Mouse (Mus musculus): Measurements from ENCODE around the gene Cacng1. TPM values are rescaled to one million over a fixed set of nuclear protein-coding genes. Genes with fewer than 3 reads are reported as not detected.

Gene Cacng1
- total RNA-seq, 1 experiment = 0.22 TPM

DNA sequence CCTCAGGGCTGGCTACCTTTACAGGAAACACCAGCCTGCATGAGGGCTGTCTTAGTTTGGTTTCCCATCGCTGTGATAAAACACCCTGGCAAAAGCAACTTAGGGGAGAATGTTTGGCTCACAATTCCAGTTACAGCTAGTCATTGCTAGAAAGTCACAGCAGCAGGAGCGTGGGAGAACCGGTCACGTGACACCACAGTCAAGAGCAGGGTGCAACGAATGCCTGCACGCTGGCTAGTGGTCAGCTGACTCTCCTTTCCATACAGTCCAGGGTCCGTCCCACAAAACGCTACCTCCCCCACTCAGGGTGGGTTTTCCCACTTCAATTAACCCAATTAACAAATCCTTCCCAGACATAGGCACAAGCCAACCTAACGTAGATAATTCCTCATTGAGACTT, 43.2 kb upstream of the Cacng1 start:
- DNase-seq (ENCODE audit: low read depth, low spot score) = no peak
- H3K9ac ChIP-seq (ENCODE audit: insufficient read depth, low read depth, low read length, poor library complexity, severe bottlenecking) = no peak overlapping the region
- no peaks in the 10 kb centered on the region for H3K9me3 ChIP-seq (ENCODE audit: control insufficient read depth, insufficient read depth, low read depth, low read length)
- H3K4me3 ChIP-seq (ENCODE audit: insufficient read depth in 1 of 2, low read depth in 1 of 2, low read length in 2 of 2, poor library complexity in 1 of 2, severe bottlenecking in 1 of 2) = no peak overlapping the region
- peaks cover 0 to 2% of the 10 kb centered on the region in 2 experiments; a peak in 1 of 4 replicates for H3K4me1 ChIP-seq (ENCODE audit: control insufficient read depth in 2 of 2, insufficient read depth in 2 of 2, low read length in 2 of 2, poor library complexity in 1 of 2)
- H3K36me3 ChIP-seq (ENCODE audit: control insufficient read depth, insufficient read depth, low read length, poor library complexity, severe bottlenecking) = no peaks in the 10 kb centered on the region
- in situ Hi-C loops (cut with MboI; ENCODE audit: low sequenced_read_pairs in 2 of 2, unreplicated experiment in 2 of 2) = no loop called here
- H3K27ac ChIP-seq (ENCODE audit: insufficient read depth, low read depth, low read length, poor library complexity, severe bottlenecking) = no peak overlapping the region
- TF ChIP-seq HCFC1 (IDR thresholded peaks at IDR 0.05; ENCODE audit: borderline replicate concordance, insufficient read depth, low read length) (no peak), CHD2 (IDR thresholded peaks at IDR 0.05; ENCODE audit: low read depth, low read length) (no peak), ZNF384 (IDR thresholded peaks at IDR 0.05; ENCODE audit: low read depth, low read length) (no peak), MAFK (IDR thresholded peaks at IDR 0.05; ENCODE audit: insufficient read depth, low read depth, low read length) (no peak), ZC3H11A (IDR thresholded peaks at IDR 0.05; ENCODE audit: borderline replicate concordance, low read depth, low read length) (no peak)

DNA sequence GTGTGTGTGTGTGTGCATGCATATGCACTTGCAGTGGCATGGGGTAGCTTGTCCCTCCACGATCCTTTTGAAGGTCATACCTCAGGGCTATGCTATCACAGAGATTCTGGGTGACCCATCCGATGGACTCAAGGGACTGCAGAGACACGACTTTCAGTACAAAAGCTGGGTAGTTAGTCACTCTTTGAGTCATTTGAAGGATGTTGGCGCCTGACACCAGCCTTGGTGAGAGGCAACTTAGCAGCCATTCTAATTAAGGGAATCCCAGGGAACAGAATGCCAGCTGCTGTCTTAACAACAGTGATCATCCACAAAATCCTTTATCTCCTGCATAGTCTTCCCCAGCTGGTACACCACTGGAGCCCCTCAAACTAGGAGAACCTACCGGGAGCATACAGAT, 32.8 kb upstream of the Cacng1 start:
- H3K27ac ChIP-seq (ENCODE audit: insufficient read depth, low read depth, low read length, poor library complexity, severe bottlenecking) = no peak overlapping the region

DNA sequence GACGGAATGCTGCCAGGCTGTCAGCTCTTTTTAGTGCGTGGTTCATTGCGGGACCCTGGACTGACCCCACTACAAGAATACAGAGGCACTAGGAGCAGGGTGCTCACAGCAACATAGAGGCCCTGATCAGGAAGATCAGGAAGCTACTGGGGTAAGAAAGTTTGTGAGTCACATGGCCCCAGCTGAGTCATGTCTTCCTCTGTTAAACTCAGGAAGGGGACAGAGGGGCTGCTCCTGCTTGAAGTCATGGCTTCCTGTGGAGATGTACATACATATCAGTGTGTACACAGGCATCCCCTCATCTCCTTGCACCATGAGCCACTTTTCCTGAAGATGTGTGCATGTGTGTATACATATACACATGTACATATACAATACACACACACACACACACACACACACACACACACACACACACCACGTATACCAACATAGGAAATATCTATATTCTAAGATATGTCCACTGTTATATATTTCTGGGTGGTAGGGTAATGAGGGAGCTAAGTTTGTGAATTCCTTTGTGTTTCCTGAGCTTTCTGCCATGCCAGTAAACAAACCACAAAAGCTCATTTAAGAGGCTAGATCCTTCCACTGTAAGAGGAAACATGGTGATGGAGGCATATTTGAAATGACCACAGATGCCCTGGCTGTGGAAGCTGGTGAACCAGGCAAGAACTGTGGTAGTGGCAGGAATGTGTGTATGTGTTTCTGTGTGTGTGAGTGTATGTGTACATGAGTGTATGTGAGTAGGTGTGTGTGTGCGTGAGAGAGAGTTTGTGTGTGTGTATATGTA, 32.1 kb upstream of the Cacng1 start:
- in situ Hi-C loops (cut with MboI; ENCODE audit: low sequenced_read_pairs in 2 of 2, unreplicated experiment in 2 of 2) = no loop called here
- DNase-seq (ENCODE audit: low read depth, low spot score) = no peak

More for the DNA sequence above, 32.8 kb upstream of the Cacng1 start:
- TF ChIP-seq ZC3H11A (IDR thresholded peaks at IDR 0.05; ENCODE audit: borderline replicate concordance, low read depth, low read length) (no peak), ZNF384 (IDR thresholded peaks at IDR 0.05; ENCODE audit: low read depth, low read length) (no peak), MAFK (IDR thresholded peaks at IDR 0.05; ENCODE audit: insufficient read depth, low read depth, low read length) (no peak), HCFC1 (IDR thresholded peaks at IDR 0.05; ENCODE audit: borderline replicate concordance, insufficient read depth, low read length) (no peak), CHD2 (IDR thresholded peaks at IDR 0.05; ENCODE audit: low read depth, low read length) (no peak)
- no peak for DNase-seq (ENCODE audit: low read depth, low spot score)
- Histone ChIP-seq H3K9me3 (ENCODE audit: control insufficient read depth, insufficient read depth, low read depth, low read length) (no peaks in the 10 kb centered on the region), H3K4me1 (ENCODE audit: control insufficient read depth in 2 of 2, insufficient read depth in 2 of 2, low read length in 2 of 2, poor library complexity in 1 of 2) (no peaks in the 10 kb centered on the region), H3K36me3 (ENCODE audit: control insufficient read depth, insufficient read depth, low read length, poor library complexity, severe bottlenecking) (no peaks in the 10 kb centered on the region), H3K9ac (ENCODE audit: insufficient read depth, low read depth, low read length, poor library complexity, severe bottlenecking) (no peak overlapping the region), H3K4me3 (ENCODE audit: insufficient read depth in 1 of 2, low read depth in 1 of 2, low read length in 2 of 2, poor library complexity in 1 of 2, severe bottlenecking in 1 of 2) (no peak overlapping the region)
- in situ Hi-C loops (cut with MboI; ENCODE audit: low sequenced_read_pairs in 2 of 2, unreplicated experiment in 2 of 2) = no loop called here

DNA sequence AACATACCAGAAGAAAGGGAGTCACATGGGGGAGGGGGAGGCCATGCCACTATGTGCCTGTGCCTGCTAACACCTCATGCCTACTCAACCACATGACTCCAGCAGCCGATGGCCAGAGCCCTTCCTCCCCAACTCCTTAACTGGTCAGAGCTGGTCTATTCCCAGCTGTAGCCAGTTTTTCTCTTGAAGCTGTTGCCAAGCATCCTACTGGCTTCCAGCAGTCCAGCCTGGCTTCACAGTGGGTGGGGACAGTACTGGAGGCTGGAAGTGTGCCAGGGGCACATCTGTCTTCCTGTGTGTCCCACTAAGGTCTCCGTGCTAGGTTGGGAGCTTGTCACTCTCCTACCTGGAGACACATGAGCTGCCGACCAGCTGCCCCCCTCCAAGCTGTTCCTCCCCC, 26.8 kb upstream of the Cacng1 start:
- H3K9me3 ChIP-seq (ENCODE audit: control insufficient read depth, insufficient read depth, low read depth, low read length) = no peaks in the 10 kb centered on the region
- peaks cover 0 to 2% of the 10 kb centered on the region in 2 experiments; a peak in 1 of 4 replicates for H3K4me1 ChIP-seq (ENCODE audit: control insufficient read depth in 2 of 2, insufficient read depth in 2 of 2, low read length in 2 of 2, poor library complexity in 1 of 2)
- no peak for TF ChIP-seq ZNF384 (IDR thresholded peaks at IDR 0.05; ENCODE audit: low read depth, low read length)
- no peak for TF ChIP-seq MAFK (IDR thresholded peaks at IDR 0.05; ENCODE audit: insufficient read depth, low read depth, low read length)
- in situ Hi-C loops (cut with MboI; ENCODE audit: low sequenced_read_pairs in 2 of 2, unreplicated experiment in 2 of 2) = no loop called here
- no peaks in the 10 kb centered on the region for H3K36me3 ChIP-seq (ENCODE audit: control insufficient read depth, insufficient read depth, low read length, poor library complexity, severe bottlenecking)
- H3K9ac ChIP-seq (ENCODE audit: insufficient read depth, low read depth, low read length, poor library complexity, severe bottlenecking) = no peak overlapping the region
- no peak for DNase-seq (ENCODE audit: low read depth, low spot score)
- H3K27ac ChIP-seq (ENCODE audit: insufficient read depth, low read depth, low read length, poor library complexity, severe bottlenecking) = no peak overlapping the region
- no peak overlapping the region for H3K4me3 ChIP-seq (ENCODE audit: insufficient read depth in 1 of 2, low read depth in 1 of 2, low read length in 2 of 2, poor library complexity in 1 of 2, severe bottlenecking in 1 of 2)

More for the DNA sequence above, 32.1 kb upstream of the Cacng1 start:
- Histone ChIP-seq H3K9ac (ENCODE audit: insufficient read depth, low read depth, low read length, poor library complexity, severe bottlenecking) (no peak overlapping the region), H3K4me1 (ENCODE audit: control insufficient read depth in 2 of 2, insufficient read depth in 2 of 2, low read length in 2 of 2, poor library complexity in 1 of 2) (no peaks in the 10 kb centered on the region), H3K36me3 (ENCODE audit: control insufficient read depth, insufficient read depth, low read length, poor library complexity, severe bottlenecking) (no peaks in the 10 kb centered on the region), H3K4me3 (ENCODE audit: insufficient read depth in 1 of 2, low read depth in 1 of 2, low read length in 2 of 2, poor library complexity in 1 of 2, severe bottlenecking in 1 of 2) (no peak overlapping the region), H3K27ac (ENCODE audit: insufficient read depth, low read depth, low read length, poor library complexity, severe bottlenecking) (no peak overlapping the region), H3K9me3 (ENCODE audit: control insufficient read depth, insufficient read depth, low read depth, low read length) (no peaks in the 10 kb centered on the region)
- TF ChIP-seq CHD2 (IDR thresholded peaks at IDR 0.05; ENCODE audit: low read depth, low read length) (no peak), HCFC1 (IDR thresholded peaks at IDR 0.05; ENCODE audit: borderline replicate concordance, insufficient read depth, low read length) (no peak), MAFK (IDR thresholded peaks at IDR 0.05; ENCODE audit: insufficient read depth, low read depth, low read length) (no peak), ZC3H11A (IDR thresholded peaks at IDR 0.05; ENCODE audit: borderline replicate concordance, low read depth, low read length) (no peak), ZNF384 (IDR thresholded peaks at IDR 0.05; ENCODE audit: low read depth, low read length) (no peak)

Measured in ES-E14 (cell line).